Mouse (Mus musculus) duodenum, adult 2 months (tissue): Measurements from ENCODE around the gene Smug1. TPM values are rescaled to one million over a fixed set of nuclear protein-coding genes. Genes with fewer than 3 reads are reported as not detected.

ENCODE experiments used
- polyA plus RNA-seq: library from polyadenylated mRNA; depleted of rRNA; stranded (reverse); fragments of >200 nt; gene quantifications from 2 replicates; pipeline ENCODE4 v1.2.3, GENCODE M21; 2012; ENCODE audit warnings: low replicate concordance; rRNA removed

Gene Smug1
- polyA plus RNA-seq: 6.7 and 12.1 TPM in 2 replicates

DNA sequence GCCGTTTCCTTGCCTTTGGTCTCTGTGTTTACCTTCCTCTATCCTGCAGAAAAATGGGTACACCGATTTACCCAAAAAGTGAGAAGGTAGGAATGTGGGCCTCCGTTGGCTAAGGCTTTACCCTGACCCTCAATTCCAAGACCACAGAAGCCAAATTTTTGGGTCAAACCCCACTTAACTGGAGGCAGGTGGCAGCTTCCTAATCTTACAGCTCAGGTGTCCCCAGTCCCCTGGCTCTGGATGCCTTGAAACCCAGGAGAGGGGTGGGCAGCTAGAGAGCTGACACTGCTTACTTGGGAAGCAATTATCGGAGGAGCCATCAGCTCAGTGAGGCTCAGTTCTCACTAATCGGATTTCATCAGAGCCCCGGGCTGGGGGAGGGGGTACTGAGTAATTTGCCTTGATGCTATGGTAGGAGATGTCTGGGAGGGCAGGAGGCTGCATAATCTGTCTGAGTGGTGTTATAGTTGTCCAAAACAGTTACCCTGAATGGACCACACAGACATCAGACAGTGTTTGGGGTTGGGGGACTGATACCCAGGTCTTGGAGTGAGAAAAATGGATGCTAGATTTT, at the start of gene Smug1:
Gene Smug1 (minus strand): TSS at position 51 of the 574 bp plus-strand sequence.

Other genes with a start within 250 kb of the Smug1 start
- not detected in 2 replicates for gene Hoxc13, start 246.0 kb downstream of the Smug1 start, polyA plus RNA-seq
- gene Hoxc12, start 230.3 kb downstream of the Smug1 start, polyA plus RNA-seq: not detected in 2 replicates
- gene Hoxc11, start 212.7 kb downstream of the Smug1 start, polyA plus RNA-seq: not detected in 2 replicates
- gene Hoxc10, start 200.3 kb downstream of the Smug1 start, polyA plus RNA-seq: not detected in 2 replicates
- 0.12 and 2.0 TPM in 2 replicates for gene Hoxc5, start 199.6 kb downstream of the Smug1 start, polyA plus RNA-seq
- not detected in 2 replicates for gene Hoxc9, start 190.7 kb downstream of the Smug1 start, polyA plus RNA-seq
- gene Hoxc8, start 176.5 kb downstream of the Smug1 start, polyA plus RNA-seq: 0.13 TPM in 1 of 2 replicates, not detected in the other
- gene Hoxc6, start 168.8 kb downstream of the Smug1 start, polyA plus RNA-seq: 0.13 and 3.5 TPM in 2 replicates
- 1.1 and 1.5 TPM in 2 replicates for gene Hoxc4, start 148.2 kb downstream of the Smug1 start, polyA plus RNA-seq
- gene Cbx5, start 72.7 kb upstream of the Smug1 start, polyA plus RNA-seq: 1.2 and 2.5 TPM in 2 replicates
- gene Hnrnpa1, start 73.3 kb upstream of the Smug1 start, polyA plus RNA-seq: 9.0 and 9.4 TPM in 2 replicates
- 0.39 and 1.4 TPM in 2 replicates for gene Nfe2, start 91.3 kb upstream of the Smug1 start, polyA plus RNA-seq
- 78.5 and 114 TPM in 2 replicates for gene Copz1, start 105.6 kb upstream of the Smug1 start, polyA plus RNA-seq
- 0.26 TPM in 1 of 2 replicates, not detected in the other for gene Gpr84, start 143.5 kb upstream of the Smug1 start, polyA plus RNA-seq
- gene Zfp385a, start 173.0 kb upstream of the Smug1 start, polyA plus RNA-seq: 7.2 and 8.2 TPM in 2 replicates
- gene Itga5, start 199.7 kb upstream of the Smug1 start, polyA plus RNA-seq: 8.3 and 11.9 TPM in 2 replicates